Mouse (Mus musculus) neural tube, embryonic 11.5 days (tissue): Measurements from ENCODE around the gene Cacng2. TPM values are rescaled to one million over a fixed set of nuclear protein-coding genes. Genes with fewer than 3 reads are reported as not detected.

Experiments
- ATAC-seq: fragments of 200-750 bp; cut with Nextera tagmentation; 2 replicates; pipeline ENCODE4 v1.8.0; 2017; ENCODE audit warnings: moderate number of reproducible peaks, mild to moderate bottlenecking, moderate TSS enrichment, moderate library complexity; ENCODE audit not compliant: insufficient read depth, low FRiP score, low TSS enrichment
- DNase-seq: peaks from one replicate; pipeline ENCODE4 v3.0.0-alpha.2; 2015; ENCODE audit warnings: low spot score
- H3K27ac ChIP-seq: fragments of 300-500 bp; sonication (generic); 2 replicates; pipeline ENCODE4 v1.5.1; 2014; ENCODE audit warnings: low read depth, mild to moderate bottlenecking, low read length
- H3K27me3 ChIP-seq: fragments of 300-500 bp; sonication (generic); 2 replicates; pipeline ENCODE4 v1.6.1; 2014; ENCODE audit warnings: mild to moderate bottlenecking, low read length, mixed read lengths; ENCODE audit not compliant: control insufficient read depth, insufficient read depth
- H3K36me3 ChIP-seq: fragments of 300-500 bp; sonication (generic); 2 replicates; pipeline ENCODE4 v1.6.1; 2014; ENCODE audit warnings: mild to moderate bottlenecking, low read length, moderate library complexity, mixed read lengths; ENCODE audit not compliant: control insufficient read depth, insufficient read depth
- H3K4me1 ChIP-seq: fragments of 300-500 bp; sonication (generic); 2 replicates; pipeline ENCODE4 v1.6.1; 2014; ENCODE audit warnings: low read length, mixed read lengths; ENCODE audit not compliant: control insufficient read depth, insufficient read depth
- H3K4me2 ChIP-seq: fragments of 300-500 bp; sonication (generic); 2 replicates; pipeline ENCODE4 v1.6.1; 2014; ENCODE audit warnings: low read depth, mild to moderate bottlenecking, moderate library complexity
- H3K4me3 ChIP-seq: fragments of 300-500 bp; sonication (generic); 2 replicates; pipeline ENCODE4 v1.5.1; 2014; ENCODE audit warnings: low read depth, low read length
- H3K9ac ChIP-seq: fragments of 300-500 bp; sonication (generic); 2 replicates; pipeline ENCODE4 v1.6.1; 2014; ENCODE audit warnings: mild to moderate bottlenecking, low read length
- H3K9me3 ChIP-seq: fragments of 300-500 bp; sonication (generic); 2 replicates; pipeline ENCODE4 v1.6.1; 2016; ENCODE audit warnings: low read length; ENCODE audit not compliant: control insufficient read depth
- WGBS: fragments of 180-500 bp; shearing (Covaris S2); extraction: QIAGEN DNeasy Blood & Tissue Kit; methylation state at CpG from one replicate; pipeline ENCODE4 v1.1.7; 2014; 5-methylcytosine and 5-hydroxymethylcytosine counted together
- polyA plus RNA-seq: library from polyadenylated mRNA; unstranded; fragments of >200 nt; fragmentation: Nextera tagmentation; extraction: Ambion mirVana; gene quantifications from 2 replicates; pipeline ENCODE4 v1.2.1, GENCODE M21; 2014

The Cacng2 gene
- polyA plus RNA-seq, 1 experiment from 2014 or later = 1.7 TPM

- no peaks in the 10 kb centered on the region for H3K36me3 ChIP-seq
- H3K9me3 ChIP-seq = no peaks in the 10 kb centered on the region
- WGBS = 84% methylated on average over 10 of the region's 10 CpGs
- no peaks in the 10 kb centered on the region for H3K4me1 ChIP-seq
- no peak overlapping the region for H3K27ac ChIP-seq
- H3K9ac ChIP-seq = no peak overlapping the region
- H3K4me3 ChIP-seq = no peak overlapping the region
- no peaks in the 10 kb centered on the region for H3K27me3 ChIP-seq
- ATAC-seq = no peak
- no peak for DNase-seq
- no peak overlapping the region for H3K4me2 ChIP-seq
Measured at GRCm38 (mm10) chr15:78050682-78051081, 69.1 kb downstream of the Cacng2 start.

DNA sequence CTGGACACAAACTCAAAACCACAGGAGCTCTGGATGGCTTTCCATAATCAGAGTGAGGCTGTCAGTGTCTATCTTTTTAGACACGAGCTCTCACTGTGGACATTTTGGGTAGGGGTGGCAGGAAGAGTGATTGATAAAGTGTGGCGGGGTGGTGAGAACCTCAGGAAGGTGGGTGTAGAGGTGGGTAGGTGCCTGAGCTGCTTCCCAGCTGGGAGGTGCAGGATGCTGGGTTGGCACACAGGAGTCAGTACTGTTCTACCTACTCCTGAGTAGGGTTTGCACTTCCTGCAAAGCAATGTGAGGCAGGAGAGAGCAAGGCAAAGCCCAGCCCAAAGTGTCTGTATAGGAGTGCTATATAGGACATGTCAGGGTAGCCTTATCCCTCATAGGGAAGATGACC is 69.9 kb downstream of the Cacng2 start:
- 73% methylated on average over 2 of the region's 2 CpGs for WGBS
- no peak for DNase-seq
- Histone ChIP-seq H3K27ac (no peak overlapping the region), H3K9me3 (no peaks in the 10 kb centered on the region), H3K4me2 (no peak overlapping the region), H3K4me3 (no peak overlapping the region), H3K27me3 (no peaks in the 10 kb centered on the region), H3K9ac (no peak overlapping the region), H3K4me1 (no peaks in the 10 kb centered on the region), H3K36me3 (no peaks in the 10 kb centered on the region)
- no peak for ATAC-seq

DNA sequence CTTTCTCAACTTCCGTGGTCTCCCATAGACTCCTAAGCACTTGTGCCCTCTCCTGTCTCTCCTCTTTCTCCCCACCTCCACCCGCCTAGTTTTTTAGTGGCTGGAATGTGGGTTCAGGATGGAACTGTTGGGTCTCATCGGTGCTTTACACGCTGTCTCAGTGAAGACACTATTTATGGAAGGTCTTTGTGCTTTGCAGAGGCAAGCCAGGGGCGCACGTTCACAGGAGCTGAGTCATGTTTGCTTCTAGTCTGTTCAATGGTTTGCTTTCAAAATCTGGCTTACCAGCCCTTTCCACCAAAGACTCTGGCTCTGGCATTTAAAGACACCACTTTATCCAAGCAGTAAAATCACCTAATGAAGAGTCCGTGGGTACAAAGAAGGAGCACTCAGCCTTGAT is 74.0 kb downstream of the Cacng2 start:
- no peaks in the 10 kb centered on the region for H3K4me1 ChIP-seq
- no peak overlapping the region for H3K4me3 ChIP-seq
- no peak overlapping the region for H3K27ac ChIP-seq
- ATAC-seq = no peak
- 70% methylated on average over 7 of the region's 7 CpGs for WGBS
- no peak overlapping the region for H3K9ac ChIP-seq
- no peaks in the 10 kb centered on the region for H3K36me3 ChIP-seq
- H3K9me3 ChIP-seq = no peaks in the 10 kb centered on the region
- H3K4me2 ChIP-seq = no peak overlapping the region
- H3K27me3 ChIP-seq = no peaks in the 10 kb centered on the region
- no peak for DNase-seq

- 76% methylated on average over 7 of the region's 7 CpGs for WGBS
- no peaks in the 10 kb centered on the region for H3K4me1 ChIP-seq
- ATAC-seq (no peak), DNase-seq (no peak)
- H3K9ac ChIP-seq = no peak overlapping the region
- H3K9me3 ChIP-seq = no peaks in the 10 kb centered on the region
- H3K27me3 ChIP-seq = no peaks in the 10 kb centered on the region
- H3K36me3 ChIP-seq = no peaks in the 10 kb centered on the region
- no peak overlapping the region for H3K27ac ChIP-seq
- H3K4me2 ChIP-seq = no peak overlapping the region
- H3K4me3 ChIP-seq = no peak overlapping the region
Measured at GRCm38 (mm10) chr15:78045314-78045713, 74.5 kb downstream of the Cacng2 start.

DNA sequence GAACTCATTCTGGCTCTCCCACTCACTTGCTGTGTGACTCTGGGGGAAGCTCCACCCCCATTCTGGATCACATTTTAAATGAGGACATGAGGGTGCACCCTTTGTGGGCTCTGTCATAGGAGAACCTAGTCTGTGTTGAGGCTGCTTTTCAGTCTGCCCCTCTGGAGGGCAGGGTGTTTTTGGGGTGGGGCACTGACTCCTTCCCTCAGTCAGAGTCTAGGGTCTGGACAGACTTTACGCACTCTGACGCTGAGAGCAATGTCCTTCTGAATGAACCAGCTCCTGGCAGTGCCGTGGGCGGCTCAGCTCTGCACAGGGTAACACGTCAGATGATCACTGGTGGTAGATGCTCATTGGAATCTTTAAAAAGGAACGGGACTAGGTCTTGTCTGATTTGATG is 75.0 kb downstream of the Cacng2 start:
- Histone ChIP-seq H3K9ac (no peak overlapping the region), H3K4me1 (no peaks in the 10 kb centered on the region), H3K27ac (no peak overlapping the region), H3K4me3 (no peak overlapping the region), H3K9me3 (no peaks in the 10 kb centered on the region), H3K4me2 (no peak overlapping the region), H3K36me3 (no peaks in the 10 kb centered on the region), H3K27me3 (no peaks in the 10 kb centered on the region)
- DNase-seq (no peak), ATAC-seq (no peak)
- 84% methylated on average over 6 of the region's 6 CpGs for WGBS

DNA sequence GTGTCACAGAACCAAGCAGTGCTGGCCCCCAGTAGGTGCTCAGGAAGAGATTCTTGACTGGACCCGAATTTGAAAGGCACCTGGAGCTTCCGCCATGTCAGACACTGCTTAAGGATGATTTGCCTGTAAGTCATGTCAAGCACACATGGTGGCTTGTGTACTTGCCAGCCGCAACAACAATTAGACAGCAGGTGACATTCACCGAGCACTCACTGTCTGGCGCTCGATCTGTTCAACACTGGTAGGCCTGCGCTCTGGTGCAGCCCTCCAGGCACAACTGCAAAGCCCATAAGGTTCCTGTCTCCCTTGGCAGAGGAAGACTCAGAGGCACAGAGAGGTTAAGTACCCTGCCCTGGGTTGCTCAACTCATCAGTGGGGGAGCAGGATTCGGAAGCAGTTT is 77.1 kb downstream of the Cacng2 start:
- Histone ChIP-seq H3K27ac (no peak overlapping the region), H3K4me1 (no peaks in the 10 kb centered on the region), H3K4me3 (no peak overlapping the region), H3K9me3 (no peaks in the 10 kb centered on the region), H3K27me3 (no peaks in the 10 kb centered on the region), H3K36me3 (no peaks in the 10 kb centered on the region), H3K9ac (no peak overlapping the region), H3K4me2 (no peak overlapping the region)
- WGBS = 89% methylated on average over 8 of the region's 8 CpGs
- DNase-seq (no peak), ATAC-seq (no peak)

- WGBS = 88% methylated on average over 10 of the region's 10 CpGs
- H3K27me3 ChIP-seq = no peaks in the 10 kb centered on the region
- H3K9me3 ChIP-seq = no peaks in the 10 kb centered on the region
- ATAC-seq = no peak
- no peak overlapping the region for H3K9ac ChIP-seq
- H3K4me3 ChIP-seq = no peak overlapping the region
- H3K36me3 ChIP-seq = no peaks in the 10 kb centered on the region
- no peak for DNase-seq
- H3K27ac ChIP-seq = no peak overlapping the region
- no peaks in the 10 kb centered on the region for H3K4me1 ChIP-seq
- H3K4me2 ChIP-seq = no peak overlapping the region
Measured at GRCm38 (mm10) chr15:78037626-78038025, 82.2 kb downstream of the Cacng2 start.

- H3K27me3 ChIP-seq = no peaks in the 10 kb centered on the region
- no peaks in the 10 kb centered on the region for H3K4me1 ChIP-seq
- H3K9me3 ChIP-seq = no peaks in the 10 kb centered on the region
- H3K27ac ChIP-seq = no peak overlapping the region
- 67% methylated on average over 2 of the region's 2 CpGs for WGBS
- ATAC-seq (no peak), DNase-seq (no peak)
- no peak overlapping the region for H3K4me2 ChIP-seq
- H3K9ac ChIP-seq = no peak overlapping the region
- H3K36me3 ChIP-seq = no peaks in the 10 kb centered on the region
- no peak overlapping the region for H3K4me3 ChIP-seq
Measured at GRCm38 (mm10) chr15:78036586-78036985, 83.2 kb downstream of the Cacng2 start.

DNA sequence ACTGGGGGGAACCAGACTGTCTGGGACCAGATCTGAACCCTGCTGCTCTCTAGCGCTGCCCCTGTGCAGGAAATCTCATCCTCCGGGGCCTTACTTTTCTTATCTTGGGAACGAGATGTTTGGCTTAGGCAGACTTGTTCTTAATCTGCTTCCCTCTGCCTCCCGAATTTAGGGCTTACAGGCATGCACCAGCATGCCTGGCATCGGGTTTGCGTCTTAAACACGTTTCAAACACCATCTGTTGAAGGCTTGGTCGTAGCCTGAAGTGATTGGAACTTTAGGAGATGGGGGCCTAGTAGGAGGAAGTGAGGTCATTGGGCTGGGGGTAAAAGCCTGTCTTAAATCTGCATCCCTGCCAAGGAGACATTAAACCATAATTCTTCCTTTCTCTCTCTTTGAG is 89.9 kb downstream of the Cacng2 start:
- H3K27ac ChIP-seq = no peak overlapping the region
- H3K4me2 ChIP-seq = no peak overlapping the region
- DNase-seq (no peak), ATAC-seq (no peak)
- H3K4me3 ChIP-seq = no peak overlapping the region
- H3K9me3 ChIP-seq = no peaks in the 10 kb centered on the region
- H3K36me3 ChIP-seq = no peaks in the 10 kb centered on the region
- WGBS = 69% methylated on average over 8 of the region's 8 CpGs
- no peaks in the 10 kb centered on the region for H3K4me1 ChIP-seq
- H3K27me3 ChIP-seq = no peaks in the 10 kb centered on the region
- H3K9ac ChIP-seq = no peak overlapping the region
